8 mouse cellular contexts compared by ENCODE assay signal in genomic region chr4:85819169-85819568, GRCm38 (mm10).
DNase-seq lines count a peak whose midpoint lies in the region; ATAC-seq and TF ChIP-seq lines count a peak whose summit lies in the region.

No protein-coding gene starts in this region.

- TF ChIP-seq EP300 in heart, postnatal 0 days (IDR thresholded peaks at IDR 0.05; ENCODE audit: low read depth) = no peak

- peak; percentile 67 for DNase-seq in heart, postnatal 0 days (ENCODE audit: low spot score)
- DNase-seq in heart, embryonic 10.5 days (ENCODE audit: low spot score) = no peak
- DNase-seq in ES-E14 (ENCODE audit: low read depth, low spot score) = peak; percentile 30
- DNase-seq in cerebellum, adult 9-10 months = peak; percentile 86
- peak; percentile 24 to 84 for DNase-seq in frontal cortex, postnatal 36 days (ENCODE audit: low spot score in 2 of 2)
- peak; percentile 18 to 50 for DNase-seq in layer of hippocampus, postnatal 36 days
- peak; percentile 88 for DNase-seq in midbrain, embryonic 14.5 days
- no peak for DNase-seq in Muller cell, postnatal 12 days (ENCODE audit: inconsistent ontology term)

- in situ Hi-C loops in ES-E14 (cut with MboI; ENCODE audit: low sequenced_read_pairs in 2 of 2, unreplicated experiment in 2 of 2) = loop anchor here in 1 of 2 experiments (25.0 kb wide), 2 partner anchors 407 to 657 kb away; no protein-coding TSS in a partner anchor

- H3K27me3 ChIP-seq in heart, postnatal 0 days (ENCODE audit: control insufficient read depth, insufficient read depth, low read length) = no peaks in the 10 kb centered on the region
- H3K27me3 ChIP-seq in heart, embryonic 10.5 days (ENCODE audit: insufficient read depth, poor library complexity, severe bottlenecking) = no peaks in the 10 kb centered on the region
- no peaks in the 10 kb centered on the region for H3K27me3 ChIP-seq in midbrain, embryonic 14.5 days (ENCODE audit: control insufficient read depth, insufficient read depth, low read length)

- no peak overlapping the region for H3K9ac ChIP-seq in heart, postnatal 0 days (replicated peaks; ENCODE audit: low read depth, low read length)
- H3K9ac ChIP-seq in ES-E14 (ENCODE audit: insufficient read depth, low read depth, low read length, poor library complexity, severe bottlenecking) = no peak overlapping the region
- no peak overlapping the region for H3K9ac ChIP-seq in midbrain, embryonic 14.5 days (replicated peaks; ENCODE audit: low read length)

- no peaks in the 10 kb centered on the region for H3K4me1 ChIP-seq in heart, postnatal 0 days (ENCODE audit: control insufficient read depth, insufficient read depth)
- no peaks in the 10 kb centered on the region for H3K4me1 ChIP-seq in heart, embryonic 10.5 days
- H3K4me1 ChIP-seq in ES-E14 (ENCODE audit: control insufficient read depth in 2 of 2, insufficient read depth in 2 of 2, low read length in 2 of 2, poor library complexity in 1 of 2) = no peaks in the 10 kb centered on the region
- 0 out of 2 replicates have a peak, but pooled peaks cover 2% of the 10 kb centered on the region for H3K4me1 ChIP-seq in midbrain, embryonic 14.5 days (ENCODE audit: control insufficient read depth, insufficient read depth, low read length)

- no peak for ATAC-seq in heart, postnatal 0 days (ENCODE audit: insufficient read depth, low read depth)
- ATAC-seq in midbrain, embryonic 14.5 days (ENCODE audit: low FRiP score, low TSS enrichment) = no peak

- 68% methylated on average over 1 of the region's 1 CpGs for WGBS in heart, postnatal 0 days
- 68% methylated on average over 1 of the region's 1 CpGs for WGBS in heart, embryonic 10.5 days
- 88% methylated on average over 1 of the region's 1 CpGs for WGBS in midbrain, embryonic 14.5 days

- peak; percentile 90 for TF ChIP-seq CTCF in heart, postnatal 0 days (IDR thresholded peaks at IDR 0.05; ENCODE audit: low read depth)

- no peaks in the 10 kb centered on the region for H3K9me3 ChIP-seq in heart, postnatal 0 days (replicated peaks; ENCODE audit: control insufficient read depth, low read length)
- H3K9me3 ChIP-seq in heart, embryonic 10.5 days = no peaks in the 10 kb centered on the region
- H3K9me3 ChIP-seq in ES-E14 (ENCODE audit: control insufficient read depth, insufficient read depth, low read depth, low read length) = no peaks in the 10 kb centered on the region
- no peaks in the 10 kb centered on the region for H3K9me3 ChIP-seq in midbrain, embryonic 14.5 days (ENCODE audit: control insufficient read depth, low read length)

- no peaks in the 10 kb centered on the region for H3K36me3 ChIP-seq in heart, postnatal 0 days (replicated peaks; ENCODE audit: control insufficient read depth, insufficient read depth, low read length)
- H3K36me3 ChIP-seq in heart, embryonic 10.5 days = no peaks in the 10 kb centered on the region
- no peaks in the 10 kb centered on the region for H3K36me3 ChIP-seq in ES-E14 (ENCODE audit: control insufficient read depth, insufficient read depth, low read length, poor library complexity, severe bottlenecking)
- H3K36me3 ChIP-seq in midbrain, embryonic 14.5 days (ENCODE audit: control insufficient read depth, insufficient read depth, low read length) = no peaks in the 10 kb centered on the region

- H3K4me2 ChIP-seq in heart, postnatal 0 days (ENCODE audit: low read depth, low read length) = no peak overlapping the region
- no peak overlapping the region for H3K4me2 ChIP-seq in midbrain, embryonic 14.5 days (ENCODE audit: low read length)

- H3K27ac ChIP-seq in heart, postnatal 0 days (ENCODE audit: low read depth) = no peak overlapping the region
- no peak overlapping the region for H3K27ac ChIP-seq in heart, embryonic 10.5 days
- no peak overlapping the region for H3K27ac ChIP-seq in ES-E14 (ENCODE audit: insufficient read depth, low read depth, low read length, poor library complexity, severe bottlenecking)
- H3K27ac ChIP-seq in midbrain, embryonic 14.5 days (replicated peaks; ENCODE audit: low read depth, low read length) = no peak overlapping the region

- H3K4me3 ChIP-seq in heart, postnatal 0 days (ENCODE audit: low read depth, low read length) = no peak overlapping the region
- no peak overlapping the region for H3K4me3 ChIP-seq in heart, embryonic 10.5 days
- no peak overlapping the region for H3K4me3 ChIP-seq in ES-E14 (ENCODE audit: insufficient read depth in 1 of 2, low read depth in 1 of 2, low read length in 2 of 2, poor library complexity in 1 of 2, severe bottlenecking in 1 of 2)
- H3K4me3 ChIP-seq in midbrain, embryonic 14.5 days (replicated peaks; ENCODE audit: low read depth, low read length) = no peak overlapping the region

TF ChIP-seq in ES-E14, 5 proteins besides CTCF, POLR2A, EP300 and RAD21:
- peak; percentile 59; the same call in 1 of the 2 replicates for TF ChIP-seq ZC3H11A (IDR thresholded peaks at IDR 0.05; ENCODE audit: borderline replicate concordance, low read depth, low read length)
- TF ChIP-seq ZNF384 (IDR thresholded peaks at IDR 0.05; ENCODE audit: low read depth, low read length) = no peak

Comparison
In these comparisons a context has a peak if more than half of its experiments do, and no peak if none do; other contexts are left out.
1. DNase-seq: peak in heart, postnatal 0 days (single experiment), ES-E14 (single experiment), cerebellum, adult 9-10 months (single experiment), frontal cortex, postnatal 36 days (2 of 2), layer of hippocampus, postnatal 36 days (2 of 2) and midbrain, embryonic 14.5 days (single experiment); none in heart, embryonic 10.5 days (single experiment) and Muller cell, postnatal 12 days (single experiment).